Mouse (Mus musculus) cortical plate, adult 2 months (tissue): ENCODE results near the gene Ube2j1. TPM values are rescaled to one million over a fixed set of nuclear protein-coding genes. Genes with fewer than 3 reads are reported as not detected.

Source experiments
- H3K27ac ChIP-seq: fragments of 200-500 bp; 2 replicates; pipeline ENCODE4 v1.5.1; 2012; ENCODE audit warnings: low read length, control low read depth, inconsistent platforms; ENCODE audit not compliant: insufficient read depth
- H3K4me1 ChIP-seq: fragments of 200-500 bp; 2 replicates; pipeline ENCODE4 v1.6.1; 2011; ENCODE audit warnings: low read length; ENCODE audit not compliant: control insufficient read depth, insufficient read depth
- H3K4me3 ChIP-seq: fragments of 200-500 bp; 2 replicates; pipeline ENCODE4 v1.5.1; 2011; ENCODE audit warnings: mild to moderate bottlenecking, low read length, control low read depth; ENCODE audit not compliant: insufficient read depth
- CTCF ChIP-seq: fragments of 200-500 bp; IDR thresholded peaks from 2 replicates; pipeline ENCODE4 v1.5.1; 2011; ENCODE audit warnings: mild to moderate bottlenecking, control low read depth, low read length; ENCODE audit not compliant: insufficient read depth; ENCODE audit errors: extremely low read depth
- POLR2A ChIP-seq: fragments of 200-500 bp; IDR thresholded peaks from 2 replicates; pipeline ENCODE4 v1.6.1; 2011; ENCODE audit warnings: mild to moderate bottlenecking, low read length, control low read depth; ENCODE audit not compliant: insufficient read depth; ENCODE audit errors: extremely low read depth
- polyA plus RNA-seq: library from polyadenylated mRNA; depleted of rRNA; stranded (reverse); fragments of >200 nt; gene quantifications from 2 replicates; pipeline ENCODE4 v1.2.3, GENCODE M21; 2012

Gene Ube2j1
- polyA plus RNA-seq, 1 experiment, result 58.2 TPM

GRCm38 (mm10) chr4:33054426-33054825 lies 23.2 kb downstream of the Ube2j1 start:
- Histone ChIP-seq H3K4me1 (peaks cover 3% of the 10 kb centered on the region; the same call in 1 of the 2 replicates), H3K27ac (no peak overlapping the region), H3K4me3 (no peak overlapping the region)
- TF ChIP-seq POLR2A, result no peak
- TF ChIP-seq CTCF, result no peak

- Histone ChIP-seq H3K4me3 (no peak overlapping the region), H3K27ac (no peak overlapping the region), H3K4me1 (peaks cover 3% of the 10 kb centered on the region; the same call in 1 of the 2 replicates)
- TF ChIP-seq CTCF (no peak), POLR2A (no peak)
Measured at GRCm38 (mm10) chr4:33056317-33056716, 25.1 kb downstream of the Ube2j1 start.

- peaks cover 5% of the 10 kb centered on the region; the same call in 1 of the 2 replicates for H3K4me1 ChIP-seq
- TF ChIP-seq POLR2A (no peak), CTCF (no peak)
- H3K27ac ChIP-seq, result peak overlapping the region; percentile 69
- H3K4me3 ChIP-seq, result no peak overlapping the region
Measured at GRCm38 (mm10) chr4:33057890-33058687, 26.9 kb downstream of the Ube2j1 start.

- TF ChIP-seq POLR2A, result no peak
- no peak for TF ChIP-seq CTCF
- no peak overlapping the region for H3K4me3 ChIP-seq
- H3K4me1 ChIP-seq, result peaks cover 5% of the 10 kb centered on the region; the same call in 1 of the 2 replicates
- no peak overlapping the region for H3K27ac ChIP-seq
Measured at GRCm38 (mm10) chr4:33061158-33061557, 29.9 kb downstream of the Ube2j1 start.

GRCm38 (mm10) chr4:33062981-33063380 lies 31.8 kb downstream of the Ube2j1 start, which contains the start of gene Gabrr2:
Gene Gabrr2, plus strand, starts transcription at chr4:33062999.
- no peak within 1 kb of the TSS for H3K27ac ChIP-seq
- TF ChIP-seq CTCF, result no peak
- no peak for TF ChIP-seq POLR2A
- no peak within 1 kb of the TSS for H3K4me3 ChIP-seq
- peaks cover 3% of the 10 kb centered on the region; the same call in 1 of the 2 replicates for H3K4me1 ChIP-seq

- Histone ChIP-seq H3K27ac (no peak overlapping the region), H3K4me1 (peaks cover 2% of the 10 kb centered on the region; the same call in 1 of the 2 replicates), H3K4me3 (no peak overlapping the region)
- TF ChIP-seq POLR2A (no peak), CTCF (no peak)
Measured at GRCm38 (mm10) chr4:33064986-33065385, 33.8 kb downstream of the Ube2j1 start.

- Histone ChIP-seq H3K4me3 (no peak overlapping the region), H3K27ac (no peak overlapping the region), H3K4me1 (peaks cover 2% of the 10 kb centered on the region; the same call in 1 of the 2 replicates)
- TF ChIP-seq CTCF (no peak), POLR2A (no peak)
Measured at GRCm38 (mm10) chr4:33066223-33066960, 35.2 kb downstream of the Ube2j1 start.

GRCm38 (mm10) chr4:33067331-33067730 lies 36.1 kb downstream of the Ube2j1 start:
- no peak overlapping the region for H3K4me3 ChIP-seq
- H3K27ac ChIP-seq, result no peak overlapping the region
- no peak for TF ChIP-seq POLR2A
- TF ChIP-seq CTCF, result no peak
- no peaks in the 10 kb centered on the region for H3K4me1 ChIP-seq

GRCm38 (mm10) chr4:33067826-33068225 lies 36.6 kb downstream of the Ube2j1 start:
- no peak overlapping the region for H3K4me3 ChIP-seq
- H3K4me1 ChIP-seq, result no peaks in the 10 kb centered on the region
- no peak overlapping the region for H3K27ac ChIP-seq
- no peak for TF ChIP-seq CTCF
- no peak for TF ChIP-seq POLR2A

GRCm38 (mm10) chr4:33068894-33069293 lies 37.7 kb downstream of the Ube2j1 start:
- Histone ChIP-seq H3K27ac (no peak overlapping the region), H3K4me1 (no peaks in the 10 kb centered on the region), H3K4me3 (no peak overlapping the region)
- TF ChIP-seq POLR2A, result no peak
- TF ChIP-seq CTCF, result no peak
